Mouse (Mus musculus) midbrain, embryonic 13.5 days (tissue): Measurements from ENCODE around the gene Rnf207. TPM values are rescaled to one million over a fixed set of nuclear protein-coding genes. Genes with fewer than 3 reads are reported as not detected.

Experiments used
- ATAC-seq: fragments of 200-750 bp; cut with Nextera tagmentation; 2 replicates; pipeline ENCODE4 v1.8.0; 2017; ENCODE audit warnings: mild to moderate bottlenecking, moderate TSS enrichment, moderate library complexity
- H3K27ac ChIP-seq: fragments of 300-500 bp; sonication (generic); 2 replicates; pipeline ENCODE4 v1.5.1; 2015; ENCODE audit warnings: inconsistent platforms, mild to moderate bottlenecking, moderate library complexity
- H3K27me3 ChIP-seq: fragments of 300-500 bp; sonication (generic); 2 replicates; pipeline ENCODE4 v1.6.1; 2015; ENCODE audit warnings: mild to moderate bottlenecking, inconsistent platforms
- H3K36me3 ChIP-seq: fragments of 300-500 bp; sonication (generic); 2 replicates; pipeline ENCODE4 v1.6.1; 2015; ENCODE audit warnings: mild to moderate bottlenecking, inconsistent platforms
- H3K4me1 ChIP-seq: fragments of 300-500 bp; sonication (generic); replicated peaks from 2 replicates; pipeline ENCODE4 v1.6.1; 2015; ENCODE audit warnings: inconsistent platforms
- H3K4me2 ChIP-seq: fragments of 300-500 bp; sonication (generic); replicated peaks from 2 replicates; pipeline ENCODE4 v1.6.1; 2015; ENCODE audit warnings: moderate library complexity, mild to moderate bottlenecking, inconsistent platforms
- H3K4me3 ChIP-seq: fragments of 300-500 bp; sonication (generic); replicated peaks from 2 replicates; pipeline ENCODE4 v1.5.1; 2015; ENCODE audit warnings: mild to moderate bottlenecking, inconsistent platforms
- H3K9ac ChIP-seq: fragments of 300-500 bp; sonication (generic); replicated peaks from 2 replicates; pipeline ENCODE4 v1.6.1; 2015; ENCODE audit warnings: mild to moderate bottlenecking, inconsistent platforms
- H3K9me3 ChIP-seq: fragments of 300-500 bp; sonication (generic); 2 replicates; pipeline ENCODE4 v1.6.1; 2016; ENCODE audit warnings: mild to moderate bottlenecking, inconsistent platforms
- WGBS: fragments of 180-500 bp; shearing (Covaris S2); methylation state at CpG from one replicate; pipeline ENCODE4 v1.1.7; 2015; 5-methylcytosine and 5-hydroxymethylcytosine counted together
- polyA plus RNA-seq: library from polyadenylated mRNA; unstranded; fragments of >200 nt; fragmentation: Nextera tagmentation; extraction: Ambion mirVana; gene quantifications from 2 replicates; pipeline ENCODE4 v1.2.1, GENCODE M21; 2015

The Rnf207 gene
- polyA plus RNA-seq, 1 experiment from 2014 or later = 4.7 TPM

DNA sequence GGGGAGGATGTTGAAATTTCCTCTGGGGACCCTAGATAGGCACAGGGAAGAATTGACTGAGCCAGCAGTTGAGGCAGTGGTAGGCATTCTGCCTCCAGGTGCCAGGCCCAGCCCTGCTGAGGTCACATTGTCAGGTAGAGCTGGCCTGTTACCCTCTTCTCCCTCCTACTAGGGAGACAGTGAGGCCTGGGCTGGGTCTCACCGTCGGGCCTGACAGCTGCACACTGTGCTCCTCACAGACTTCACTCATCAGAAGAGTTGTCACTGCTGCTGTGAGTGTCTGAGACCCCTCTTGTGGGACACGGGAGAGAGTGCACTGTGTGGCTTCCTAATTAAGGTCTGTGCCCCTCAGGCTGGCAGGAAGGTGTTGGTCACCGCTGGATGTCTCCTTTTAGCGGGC is 53.0 kb downstream of the Rnf207 start:
- Histone ChIP-seq H3K36me3 (peaks cover 12% of the 10 kb centered on the region), H3K9me3 (no peaks in the 10 kb centered on the region), H3K27ac (no peak overlapping the region), H3K4me2 (no peak overlapping the region), H3K27me3 (peaks cover 10% of the 10 kb centered on the region; the same call in 1 of the 2 replicates), H3K9ac (no peak overlapping the region), H3K4me1 (peaks cover 19% of the 10 kb centered on the region), H3K4me3 (no peak overlapping the region)
- no peak for ATAC-seq
- 63% methylated on average over 5 of the region's 5 CpGs for WGBS

DNA sequence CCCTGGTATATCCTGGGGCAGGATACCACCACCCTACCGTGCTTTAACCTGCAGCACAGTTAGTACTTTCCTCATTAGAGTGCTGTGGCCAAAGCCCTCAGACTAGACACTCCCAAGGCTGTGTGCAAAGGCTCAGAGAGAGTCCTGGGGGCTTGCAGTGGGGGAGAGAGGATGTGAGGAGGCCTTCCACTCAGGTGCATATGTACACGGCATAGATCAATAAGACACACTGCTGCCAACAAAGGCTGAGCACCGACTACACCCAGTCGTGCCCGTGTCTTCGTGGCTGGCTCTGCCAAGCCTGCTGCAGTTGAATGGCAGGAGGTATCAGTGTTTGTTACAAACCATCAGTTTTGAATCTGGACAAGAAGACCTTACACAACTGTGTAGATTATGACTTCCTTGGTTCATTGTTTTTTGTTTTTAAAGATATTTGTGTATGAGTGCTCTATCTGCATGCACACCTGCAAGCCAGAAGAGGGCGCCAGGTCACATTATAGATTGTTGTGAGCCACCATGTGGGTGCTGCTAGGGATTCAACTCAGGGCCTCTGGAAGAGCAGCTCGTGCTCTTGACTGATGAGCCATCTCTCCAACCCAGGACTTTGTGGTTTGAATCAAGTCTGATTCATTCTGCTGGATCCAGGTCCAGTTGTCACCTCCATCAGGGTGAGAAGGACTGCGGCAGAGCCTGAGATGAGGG is 53.8 kb downstream of the Rnf207 start:
- Histone ChIP-seq H3K27me3 (peaks cover 9% of the 10 kb centered on the region; the same call in 1 of the 2 replicates), H3K4me3 (no peak overlapping the region), H3K9me3 (no peaks in the 10 kb centered on the region), H3K36me3 (peaks cover 17% of the 10 kb centered on the region), H3K4me2 (no peak overlapping the region), H3K9ac (no peak overlapping the region), H3K27ac (no peak overlapping the region), H3K4me1 (peaks cover 19% of the 10 kb centered on the region)
- no peak for ATAC-seq
- 90% methylated on average over 9 of the region's 9 CpGs for WGBS

GRCm38 (mm10) chr4:152264177-152264530 is 54.6 kb downstream of the Rnf207 start:
- Histone ChIP-seq H3K36me3 (peaks cover 21% of the 10 kb centered on the region), H3K27me3 (peaks cover 5% of the 10 kb centered on the region; the same call in 1 of the 2 replicates), H3K4me1 (peaks cover 19% of the 10 kb centered on the region), H3K9ac (no peak overlapping the region; the same call in 1 of the 2 replicates), H3K4me3 (no peak overlapping the region), H3K4me2 (no peak overlapping the region), H3K27ac (no peak overlapping the region), H3K9me3 (no peaks in the 10 kb centered on the region)
- ATAC-seq = no peak
- 53% methylated on average over 4 of the region's 4 CpGs for WGBS

GRCm38 (mm10) chr4:152263512-152264176 is 55.1 kb downstream of the Rnf207 start:
- peaks cover 19% of the 10 kb centered on the region for H3K4me1 ChIP-seq
- no peak overlapping the region for H3K27ac ChIP-seq
- 0 out of 2 replicates have a peak, but pooled peaks have one; percentile 16 for ATAC-seq
- no peak overlapping the region; the same call in 1 of the 2 replicates for H3K9ac ChIP-seq
- H3K9me3 ChIP-seq = no peaks in the 10 kb centered on the region
- no peak overlapping the region for H3K4me2 ChIP-seq
- peaks cover under 1% of the 10 kb centered on the region; the same call in 1 of the 2 replicates for H3K27me3 ChIP-seq
- WGBS = 33% methylated on average over 10 of the region's 10 CpGs
- H3K36me3 ChIP-seq = peaks cover 21% of the 10 kb centered on the region
- H3K4me3 ChIP-seq = no peak overlapping the region

DNA sequence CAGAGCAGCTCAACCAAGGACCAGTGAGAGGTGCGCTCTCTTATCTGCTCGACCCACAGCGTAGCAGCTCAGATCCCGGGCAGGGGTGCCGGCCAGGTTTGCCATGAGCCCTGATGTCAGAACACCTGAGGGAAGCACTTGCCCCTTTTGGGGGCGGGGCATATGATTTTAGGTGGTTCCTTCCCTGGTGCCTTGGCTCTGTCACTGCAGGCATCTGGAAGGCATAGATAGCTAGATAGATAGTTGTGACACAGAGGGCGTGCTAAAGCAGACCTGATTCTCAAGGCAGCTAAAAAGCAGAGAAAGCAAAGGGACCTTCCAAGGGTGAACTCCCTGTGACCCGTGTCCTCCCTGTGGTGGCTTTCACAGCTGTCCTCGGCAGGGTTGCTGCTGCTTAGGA is 55.7 kb downstream of the Rnf207 start:
- Histone ChIP-seq H3K9me3 (no peaks in the 10 kb centered on the region), H3K36me3 (peaks cover 18% of the 10 kb centered on the region), H3K4me3 (no peak overlapping the region), H3K27ac (no peak overlapping the region), H3K9ac (no peak overlapping the region), H3K4me1 (peaks cover 19% of the 10 kb centered on the region), H3K4me2 (no peak overlapping the region), H3K27me3 (no peaks in the 10 kb centered on the region)
- ATAC-seq = no peak
- WGBS = 62% methylated on average over 9 of the region's 9 CpGs

DNA sequence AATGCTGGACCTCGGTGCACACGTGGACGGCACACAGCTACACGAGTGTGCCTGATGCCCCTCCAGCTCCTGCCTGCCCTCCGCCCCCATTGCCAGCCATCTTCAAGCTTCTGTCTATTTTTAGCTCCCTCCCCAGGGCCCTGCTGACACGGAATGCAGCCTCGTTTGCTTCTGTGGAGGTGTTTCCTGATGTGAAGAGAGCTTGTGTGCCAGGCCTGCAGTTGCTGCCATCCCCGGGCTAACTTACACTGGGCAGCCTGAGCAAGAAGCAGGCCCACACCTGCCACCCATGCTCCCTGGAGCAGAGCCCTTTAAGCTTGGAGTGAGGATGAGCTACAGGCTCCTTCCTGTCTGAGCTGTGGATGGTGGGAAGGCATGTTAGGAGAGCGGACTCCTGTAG is 56.6 kb downstream of the Rnf207 start:
- Histone ChIP-seq H3K27me3 (no peaks in the 10 kb centered on the region), H3K9ac (no peak overlapping the region), H3K27ac (no peak overlapping the region), H3K4me3 (no peak overlapping the region), H3K4me1 (peaks cover 20% of the 10 kb centered on the region), H3K9me3 (no peaks in the 10 kb centered on the region), H3K4me2 (no peak overlapping the region), H3K36me3 (peaks cover 18% of the 10 kb centered on the region)
- no peak for ATAC-seq
- 79% methylated on average over 9 of the region's 9 CpGs for WGBS

- no peaks in the 10 kb centered on the region for H3K27me3 ChIP-seq
- no peak for ATAC-seq
- H3K27ac ChIP-seq = no peak overlapping the region
- no peak overlapping the region for H3K4me3 ChIP-seq
- H3K4me1 ChIP-seq = peaks cover 16% of the 10 kb centered on the region
- H3K4me2 ChIP-seq = no peak overlapping the region
- WGBS = 93% methylated on average over 8 of the region's 8 CpGs
- no peaks in the 10 kb centered on the region for H3K9me3 ChIP-seq
- no peak overlapping the region for H3K9ac ChIP-seq
- peaks cover 18% of the 10 kb centered on the region for H3K36me3 ChIP-seq
Measured at GRCm38 (mm10) chr4:152260451-152260850, 58.3 kb downstream of the Rnf207 start.

- Histone ChIP-seq H3K4me2 (no peak overlapping the region), H3K4me1 (peaks cover 4% of the 10 kb centered on the region; the same call in 1 of the 2 replicates), H3K9me3 (no peaks in the 10 kb centered on the region), H3K27me3 (no peaks in the 10 kb centered on the region), H3K4me3 (no peak overlapping the region), H3K36me3 (peaks cover 36% of the 10 kb centered on the region), H3K27ac (no peak overlapping the region), H3K9ac (no peak overlapping the region)
- ATAC-seq = no peak
- 74% methylated on average over 6 of the region's 6 CpGs for WGBS
Measured at GRCm38 (mm10) chr4:152257070-152257469, 61.7 kb downstream of the Rnf207 start.

Other genes starting within 250 kb of the Rnf207 start
- 8.4 and 8.5 TPM in 2 replicates for gene Plekhg5, start 246.5 kb downstream of the Rnf207 start, polyA plus RNA-seq
- 0.87 and 0.97 TPM in 2 replicates for gene Tnfrsf25, start 203.1 kb downstream of the Rnf207 start, polyA plus RNA-seq
- 0.07 TPM in 1 of 2 replicates, not detected in the other for gene Espn, start 166.6 kb downstream of the Rnf207 start, polyA plus RNA-seq
- gene Hes2, start 160.1 kb downstream of the Rnf207 start, polyA plus RNA-seq = 0.26 and 0.28 TPM in 2 replicates
- 206 and 218 TPM in 2 replicates for gene Acot7, start 140.9 kb downstream of the Rnf207 start, polyA plus RNA-seq
- 6.0 and 8.1 TPM in 2 replicates for gene Gpr153, start 44.8 kb downstream of the Rnf207 start, polyA plus RNA-seq
- gene Hes3, start 27.3 kb downstream of the Rnf207 start, polyA plus RNA-seq = 1.4 and 2.5 TPM in 2 replicates
- 18.1 and 19.0 TPM in 2 replicates for gene Icmt, start 21.8 kb downstream of the Rnf207 start, polyA plus RNA-seq
- 213 and 217 TPM in 2 replicates for gene Rpl22, start 6.7 kb upstream of the Rnf207 start, polyA plus RNA-seq
- gene Chd5, start 19.7 kb upstream of the Rnf207 start, polyA plus RNA-seq = 30.0 and 32.1 TPM in 2 replicates
- 6.2 and 6.5 TPM in 2 replicates for gene Nphp4, start 157.7 kb upstream of the Rnf207 start, polyA plus RNA-seq
- gene Kcnab2, start 158.9 kb upstream of the Rnf207 start, polyA plus RNA-seq = 21.7 and 21.9 TPM in 2 replicates